Mouse (Mus musculus) left cerebral cortex, adult 2 months (tissue): ENCODE data around the gene Gm36210. TPM values are rescaled to one million over a fixed set of nuclear protein-coding genes. Genes with fewer than 3 reads are reported as not detected.
"Not testable (repeated sequence)": the region's sequence is repeated elsewhere in the genome, so short reads cannot be mapped to it uniquely, and the experiment has no call there.

Experiments used
- DNase-seq, 2 experiments: peaks; one replicate each; pipeline ENCODE4 v3.0.0; 2021 to 2022; ENCODE audit warnings: low spot score in 2 of 2, mixed read lengths in 1 of 2; ENCODE audit errors: extremely low spot score in 1 of 2
- H3K27ac ChIP-seq: fragments of 200-600 bp; 2 replicates; pipeline ENCODE4 v1.8.1; 2022
- H3K4me3 ChIP-seq: fragments of 200-600 bp; 2 replicates; pipeline ENCODE4 v1.8.1; 2022
- CTCF ChIP-seq: fragments of 200-600 bp; IDR thresholded peaks from 2 replicates; pipeline ENCODE4 v1.8.1; 2022; ENCODE audit warnings: antibody characterized with exemption, mild to moderate bottlenecking, moderate library complexity
- intact Hi-C: fragments of 180-260 bp; cut with DNase I; formaldehyde crosslinking; loops from one replicate; pipeline ENCODE4 v1.15.1; 2025
- total RNA-seq, 2 experiments: library from RNA; stranded (reverse); gene quantifications; 2 replicates each; pipeline ENCODE4 v1.2.3; 2021

Gene Gm36210
- total RNA-seq, 2 experiments from 2014 or later, result 0.27 to 0.28 TPM

GRCm38 (mm10) chr7:4902404-4902803 lies 3.9 kb downstream of the Gm36210 start:
- no peak for DNase-seq
- Histone ChIP-seq H3K27ac (no peak overlapping the region), H3K4me3 (no peak overlapping the region)
- no peak for TF ChIP-seq CTCF
- intact Hi-C loops, result no loop called here

- Histone ChIP-seq H3K4me3 (no peak overlapping the region), H3K27ac (no peak overlapping the region)
- no peak for DNase-seq
- TF ChIP-seq CTCF, result peak; percentile 37
- intact Hi-C loops, result no loop called here
These were observed 5.1 kb downstream of the Gm36210 start for GRCm38 (mm10) chr7:4901171-4901570.

GRCm38 (mm10) chr7:4900523-4900851 lies 5.8 kb downstream of the Gm36210 start:
- no peak overlapping the region for H3K27ac ChIP-seq
- TF ChIP-seq CTCF, result no peak
- DNase-seq, result no peak
- H3K4me3 ChIP-seq, result no peak overlapping the region; the same call in 1 of the 2 replicates
- intact Hi-C loops, result no loop called here

GRCm38 (mm10) chr7:4899649-4900522 lies 6.4 kb downstream of the Gm36210 start:
- DNase-seq, result no peak
- H3K4me3 ChIP-seq, result peak overlapping the region; percentile 28; the same call in 1 of the 2 replicates
- intact Hi-C loops, result no loop called here
- H3K27ac ChIP-seq, result no peak overlapping the region
- TF ChIP-seq CTCF, result no peak; the same call in 1 of the 2 replicates

- intact Hi-C loops, result no loop called here
These were observed 7.3 kb downstream of the Gm36210 start for GRCm38 (mm10) chr7:4898851-4899648.

GRCm38 (mm10) chr7:4895186-4895585 lies 11.1 kb downstream of the Gm36210 start:
- intact Hi-C loops, result no loop called here
- Histone ChIP-seq H3K4me3 (no peak overlapping the region), H3K27ac (no peak overlapping the region)
- no peak for TF ChIP-seq CTCF
- no peak for DNase-seq

More at GRCm38 (mm10) chr7:4898851-4899648, 7.3 kb downstream of the Gm36210 start:
- TF ChIP-seq CTCF, result no peak
- no peak overlapping the region for H3K27ac ChIP-seq
- H3K4me3 ChIP-seq, result no peak overlapping the region
- no peak for DNase-seq

GRCm38 (mm10) chr7:4886680-4887079 lies 19.6 kb downstream of the Gm36210 start:
- DNase-seq, result no peak
- TF ChIP-seq CTCF, result no peak
- H3K4me3 ChIP-seq, result no peak overlapping the region
- H3K27ac ChIP-seq, result no peak overlapping the region
- intact Hi-C loops, result no loop called here

GRCm38 (mm10) chr7:4879036-4879435 lies 27.3 kb downstream of the Gm36210 start:
- intact Hi-C loops, H3K4me3 ChIP-seq, H3K27ac ChIP-seq, DNase-seq: not testable (repeated sequence)

- Histone ChIP-seq H3K27ac (no peak overlapping the region), H3K4me3 (no peak overlapping the region)
- intact Hi-C loops, result no loop called here
- no peak for DNase-seq
- TF ChIP-seq CTCF, result peak; percentile 20
These were observed 28.1 kb downstream of the Gm36210 start for GRCm38 (mm10) chr7:4878186-4878585.

- DNase-seq, result no peak
- H3K27ac ChIP-seq, result peak overlapping the region; percentile 71; the same call in 1 of the 2 replicates
- peak overlapping the region; percentile 62 for H3K4me3 ChIP-seq
- intact Hi-C loops, result no loop called here
- TF ChIP-seq CTCF, result no peak
These were observed 29.1 kb downstream of the Gm36210 start for GRCm38 (mm10) chr7:4877226-4877625.

GRCm38 (mm10) chr7:4876753-4877221 lies 29.5 kb downstream of the Gm36210 start, which contains the start of gene Isoc2a:
Gene Isoc2a, plus strand, starts transcription at chr7:4877153.
- intact Hi-C loops, result no loop called here
- DNase-seq, result peak; percentile 78 to 86
- Histone ChIP-seq H3K27ac (peak within 1 kb of the TSS; percentile 71; the same call in 1 of the 2 replicates), H3K4me3 (peak within 1 kb of the TSS; percentile 62)
- no peak for TF ChIP-seq CTCF

- no peak for TF ChIP-seq CTCF
- intact Hi-C loops, result no loop called here
- no peak for DNase-seq
- Histone ChIP-seq H3K4me3 (no peak within 1 kb of the TSS), H3K27ac (no peak within 1 kb of the TSS)
These were observed 36.2 kb downstream of the Gm36210 start, which contains the start of gene Isoc2b for GRCm38 (mm10) chr7:4870133-4870532. Gene Isoc2b, minus strand, starts transcription at chr7:4870258.
